Mouse (Mus musculus): ENCODE data around the gene Pdzk1.

Pdzk1 gene

DNA sequence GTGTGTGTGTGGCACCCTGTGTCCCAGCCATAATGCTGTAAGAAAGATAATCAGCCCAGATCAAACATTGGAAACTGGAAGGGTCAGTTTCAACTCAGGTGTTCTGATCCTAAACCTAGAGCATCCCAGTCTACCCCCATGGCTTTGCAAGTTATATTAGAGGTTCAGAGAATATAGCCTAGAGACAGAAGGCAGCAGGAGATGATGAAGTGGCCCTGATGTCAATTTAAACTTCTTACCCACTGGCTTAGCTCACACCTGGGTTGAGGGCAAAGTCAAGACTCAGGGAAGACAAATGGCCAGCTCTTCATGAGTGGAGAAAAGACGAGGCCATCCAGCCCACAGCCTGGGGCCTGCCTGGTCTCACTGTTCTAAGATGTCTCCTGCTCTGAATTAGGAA lies at the start of gene Pdzk1, which contains the start of gene Cd160:
Gene Pdzk1 (plus strand): TSS at position 301 of the 400 bp plus-strand sequence.
Gene Cd160 (minus strand): TSS at position 368 of the 400 bp plus-strand sequence.
- in situ Hi-C loops (cut with MboI; ENCODE audit: low pct_unique_long_range_greater_than_20kb in 1 of 2, low sequenced_read_pairs in 2 of 2, unreplicated experiment in 1 of 2), result no loop called here

GRCm38 (mm10) chr3:96782236-96782635 lies 46.8 kb upstream of the Pdzk1 start:
- in situ Hi-C loops (cut with MboI; ENCODE audit: low pct_unique_long_range_greater_than_20kb in 1 of 2, low sequenced_read_pairs in 2 of 2, unreplicated experiment in 1 of 2), result no loop called here

GRCm38 (mm10) chr3:96787784-96788183 lies 41.3 kb upstream of the Pdzk1 start:
- in situ Hi-C loops (cut with MboI; ENCODE audit: low pct_unique_long_range_greater_than_20kb in 1 of 2, low sequenced_read_pairs in 2 of 2, unreplicated experiment in 1 of 2), result no loop called here

GRCm38 (mm10) chr3:96788506-96788905 lies 40.6 kb upstream of the Pdzk1 start:
- in situ Hi-C loops (cut with MboI; ENCODE audit: low pct_unique_long_range_greater_than_20kb in 1 of 2, low sequenced_read_pairs in 2 of 2, unreplicated experiment in 1 of 2), result no loop called here

DNA sequence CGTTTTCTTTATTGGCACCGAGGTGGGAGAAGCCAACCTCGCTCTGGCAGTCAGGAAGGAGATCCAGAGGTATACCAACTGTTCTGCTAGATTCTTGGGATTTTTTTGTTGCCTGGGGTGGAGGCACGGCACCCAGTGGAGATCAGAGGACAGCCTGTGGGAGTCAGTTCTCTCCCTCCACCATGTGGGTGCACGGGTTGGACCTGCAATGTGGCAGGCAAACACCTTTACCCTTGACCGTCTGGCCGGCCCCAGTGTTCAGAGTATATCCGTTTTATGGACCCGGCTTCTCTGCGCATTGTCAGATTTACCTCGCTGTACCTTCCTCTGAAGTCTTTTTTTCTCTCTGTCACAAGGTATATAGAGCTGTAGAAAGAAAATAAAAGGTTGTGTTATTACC lies 28.8 kb upstream of the Pdzk1 start:
- in situ Hi-C loops (cut with MboI; ENCODE audit: low pct_unique_long_range_greater_than_20kb in 1 of 2, low sequenced_read_pairs in 2 of 2, unreplicated experiment in 1 of 2), result no loop called here

- in situ Hi-C loops (cut with MboI; ENCODE audit: low pct_unique_long_range_greater_than_20kb in 1 of 2, low sequenced_read_pairs in 2 of 2, unreplicated experiment in 1 of 2), result no loop called here
Measured at GRCm38 (mm10) chr3:96802214-96802613, 26.9 kb upstream of the Pdzk1 start.

DNA sequence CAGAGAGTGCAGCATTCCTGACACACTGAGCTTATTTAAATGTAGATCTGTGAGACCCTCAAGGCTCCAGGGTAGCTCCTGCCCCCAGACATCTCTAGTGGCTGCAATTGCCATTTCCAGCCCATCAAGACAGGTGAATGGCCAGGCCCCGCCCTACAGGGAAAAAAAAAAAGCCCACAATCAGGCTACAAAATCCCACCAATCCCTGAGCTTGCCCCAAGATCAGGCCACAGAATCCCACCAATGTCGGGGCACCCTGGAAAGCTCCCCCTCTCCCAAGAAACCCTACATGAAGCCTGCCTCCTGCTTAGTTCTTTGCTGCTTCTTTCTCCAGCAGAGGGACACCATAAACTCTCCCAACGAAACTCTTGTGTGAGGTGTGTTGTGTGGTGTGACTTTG lies 20.9 kb upstream of the Pdzk1 start:
- in situ Hi-C loops (cut with MboI; ENCODE audit: low pct_unique_long_range_greater_than_20kb in 1 of 2, low sequenced_read_pairs in 2 of 2, unreplicated experiment in 1 of 2), result no loop called here

- in situ Hi-C loops (cut with MboI; ENCODE audit: low pct_unique_long_range_greater_than_20kb in 1 of 2, low sequenced_read_pairs in 2 of 2, unreplicated experiment in 1 of 2), result no loop called here
Measured at GRCm38 (mm10) chr3:96808651-96809050, 20.4 kb upstream of the Pdzk1 start.

GRCm38 (mm10) chr3:96811232-96811631 lies 17.9 kb upstream of the Pdzk1 start:
- in situ Hi-C loops (cut with MboI; ENCODE audit: low pct_unique_long_range_greater_than_20kb in 1 of 2, low sequenced_read_pairs in 2 of 2, unreplicated experiment in 1 of 2), result no loop called here

- in situ Hi-C loops (cut with MboI; ENCODE audit: low pct_unique_long_range_greater_than_20kb in 1 of 2, low sequenced_read_pairs in 2 of 2, unreplicated experiment in 1 of 2), result no loop called here
Measured at GRCm38 (mm10) chr3:96812395-96813091, 16.5 kb upstream of the Pdzk1 start.

DNA sequence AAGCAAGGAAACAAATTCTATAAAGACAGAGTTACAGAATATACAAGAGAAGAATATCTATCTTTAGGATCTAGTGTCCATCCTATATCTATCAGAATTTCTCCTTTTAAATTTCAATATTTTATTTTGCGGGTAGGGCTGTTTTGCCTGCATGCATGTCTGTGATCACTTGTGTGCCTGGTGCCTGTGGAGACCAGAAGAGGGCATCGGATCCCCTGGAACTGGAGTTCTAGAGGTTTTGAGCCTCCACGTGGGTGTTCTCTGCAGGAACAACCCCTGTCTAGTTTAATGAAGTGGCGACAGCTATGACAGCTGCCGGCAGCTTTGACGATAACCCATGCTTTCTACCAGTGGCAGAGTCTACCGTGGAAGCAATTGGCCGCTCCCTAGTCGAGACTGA lies 16.0 kb upstream of the Pdzk1 start:
- in situ Hi-C loops (cut with MboI; ENCODE audit: low pct_unique_long_range_greater_than_20kb in 1 of 2, low sequenced_read_pairs in 2 of 2, unreplicated experiment in 1 of 2), result no loop called here

- in situ Hi-C loops (cut with MboI; ENCODE audit: low pct_unique_long_range_greater_than_20kb in 1 of 2, low sequenced_read_pairs in 2 of 2, unreplicated experiment in 1 of 2), result no loop called here
Measured at GRCm38 (mm10) chr3:96813591-96814244, 15.4 kb upstream of the Pdzk1 start.

- in situ Hi-C loops (cut with MboI; ENCODE audit: low pct_unique_long_range_greater_than_20kb in 1 of 2, low sequenced_read_pairs in 2 of 2, unreplicated experiment in 1 of 2), result no loop called here
Measured at GRCm38 (mm10) chr3:96814342-96814741, 14.7 kb upstream of the Pdzk1 start.

DNA sequence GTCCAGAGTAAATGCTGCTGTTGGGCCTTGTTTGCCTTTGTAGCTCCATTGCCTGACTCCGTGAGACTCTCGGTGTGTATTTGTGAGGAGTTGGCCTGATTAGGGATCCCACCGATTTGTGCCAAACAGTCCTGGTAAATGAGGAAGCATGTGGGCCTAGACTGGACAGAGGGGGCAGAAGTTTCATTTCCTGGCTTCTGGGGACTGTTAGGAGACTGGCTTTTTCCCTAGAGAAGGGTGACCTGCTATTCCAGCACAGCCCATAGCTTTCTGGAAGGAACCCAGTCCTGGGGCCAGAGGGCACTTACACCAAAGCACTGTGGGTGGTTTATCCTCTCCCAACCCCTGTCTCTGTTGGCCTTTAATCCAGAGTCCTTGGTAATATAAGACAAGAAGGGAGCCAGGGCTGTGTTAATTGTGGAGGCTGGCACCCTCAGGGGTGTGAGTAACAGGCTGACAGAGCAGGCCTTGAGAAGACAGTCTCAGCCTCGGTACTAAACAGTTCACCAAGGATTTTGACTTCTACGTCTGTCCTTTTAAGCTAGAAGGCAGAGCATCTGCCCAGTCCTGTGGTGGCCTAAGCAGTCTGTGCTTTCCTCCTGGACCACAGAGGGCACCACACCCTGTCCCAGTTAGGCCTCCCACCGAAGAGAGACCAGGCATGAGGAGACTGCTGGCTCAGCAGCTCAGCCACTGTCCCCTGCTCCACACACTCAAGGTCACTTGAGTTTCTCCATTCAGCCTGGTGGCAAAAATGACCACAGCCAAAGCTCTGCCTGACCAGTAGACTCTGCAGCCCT lies 8.8 kb upstream of the Pdzk1 start:
- in situ Hi-C loops (cut with MboI; ENCODE audit: low pct_unique_long_range_greater_than_20kb in 1 of 2, low sequenced_read_pairs in 2 of 2, unreplicated experiment in 1 of 2), result no loop called here

GRCm38 (mm10) chr3:96821581-96821980 lies 7.5 kb upstream of the Pdzk1 start:
- in situ Hi-C loops (cut with MboI; ENCODE audit: low pct_unique_long_range_greater_than_20kb in 1 of 2, low sequenced_read_pairs in 2 of 2, unreplicated experiment in 1 of 2), result no loop called here

DNA sequence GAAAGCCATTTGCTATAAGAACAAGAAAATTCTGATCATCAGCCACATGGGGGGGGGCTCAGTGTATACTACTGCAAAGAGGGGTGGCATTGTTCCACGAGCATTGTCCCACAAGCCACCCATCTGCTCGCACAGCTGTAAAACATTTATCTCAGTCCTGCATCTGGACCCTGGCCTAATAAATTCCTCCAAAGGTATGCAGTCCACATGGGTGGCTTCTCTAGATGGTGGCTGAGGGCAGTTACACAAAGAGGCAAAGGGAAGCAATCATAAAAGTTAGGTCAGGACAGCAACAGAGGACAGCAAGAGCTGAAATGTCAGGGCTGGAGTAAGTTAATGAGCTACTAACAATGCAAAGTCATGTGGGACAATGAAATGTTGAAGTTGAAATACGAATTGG lies 5.4 kb upstream of the Pdzk1 start:
- in situ Hi-C loops (cut with MboI; ENCODE audit: low pct_unique_long_range_greater_than_20kb in 1 of 2, low sequenced_read_pairs in 2 of 2, unreplicated experiment in 1 of 2), result no loop called here

- in situ Hi-C loops (cut with MboI; ENCODE audit: low pct_unique_long_range_greater_than_20kb in 1 of 2, low sequenced_read_pairs in 2 of 2, unreplicated experiment in 1 of 2), result no loop called here
Measured at GRCm38 (mm10) chr3:96824614-96825013, 4.5 kb upstream of the Pdzk1 start.

DNA sequence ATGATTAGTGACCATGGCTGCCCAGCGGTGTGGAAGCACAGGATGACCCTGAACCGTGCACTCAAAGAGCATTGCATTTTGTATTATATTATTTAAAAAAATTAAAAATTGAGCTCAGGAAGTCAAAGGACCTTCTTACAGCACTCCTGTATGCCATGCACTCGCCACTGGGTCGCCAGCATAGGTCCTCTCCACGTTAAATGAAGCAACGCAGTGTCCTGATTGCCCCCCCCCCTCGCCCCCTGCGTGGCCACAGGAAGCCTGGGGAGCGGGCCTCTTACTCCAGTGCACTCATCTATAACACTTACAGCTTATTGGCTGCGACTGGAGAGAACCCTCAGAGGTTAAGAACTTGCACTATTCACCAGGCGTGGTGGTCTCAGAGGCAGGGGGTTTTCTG lies 3.8 kb upstream of the Pdzk1 start:
- in situ Hi-C loops (cut with MboI; ENCODE audit: low pct_unique_long_range_greater_than_20kb in 1 of 2, low sequenced_read_pairs in 2 of 2, unreplicated experiment in 1 of 2), result no loop called here

DNA sequence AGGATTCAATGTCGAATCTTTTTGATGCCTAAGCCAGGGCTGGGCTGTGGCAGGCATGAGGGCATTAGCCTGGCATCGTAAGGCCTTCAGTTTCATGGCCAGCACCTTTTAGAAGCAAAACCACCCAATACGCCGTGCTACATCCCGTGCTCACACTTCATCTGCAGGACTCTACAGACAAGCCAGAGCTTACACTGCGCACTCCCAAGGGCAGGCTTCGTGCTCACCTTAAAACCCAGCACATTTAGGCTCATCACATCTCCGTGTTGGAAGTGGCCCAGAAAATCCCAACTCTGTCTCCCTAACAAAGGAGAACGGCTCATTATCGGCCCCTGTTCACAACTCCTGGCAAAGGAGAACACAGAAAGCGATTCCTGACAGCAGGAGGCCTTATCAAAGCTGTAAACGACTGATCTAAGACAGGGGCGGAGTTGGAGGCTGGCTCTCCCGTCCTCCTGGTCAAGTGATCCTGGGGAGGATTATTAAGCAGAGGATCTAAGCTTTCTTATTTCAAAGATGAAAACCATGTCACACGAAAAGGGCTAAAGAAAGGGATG lies 698 bp upstream of the Pdzk1 start:
- in situ Hi-C loops (cut with MboI; ENCODE audit: low pct_unique_long_range_greater_than_20kb in 1 of 2, low sequenced_read_pairs in 2 of 2, unreplicated experiment in 1 of 2), result no loop called here
